Mouse (Mus musculus): ENCODE results near the gene Ank3. TPM values are rescaled to one million over a fixed set of nuclear protein-coding genes. Genes with fewer than 3 reads are reported as not detected.

Ank3 gene
- polyA plus RNA-seq, 1 experiment from 2014 or later, result 10.5 TPM

GRCm38 (mm10) chr10:69919746-69920145 lies 521.2 kb downstream of the Ank3 start:
- no peak for DNase-seq (ENCODE audit: low spot score)

- no peak for DNase-seq (ENCODE audit: low spot score)
Measured at GRCm38 (mm10) chr10:69922076-69922475, 523.5 kb downstream of the Ank3 start.

DNA sequence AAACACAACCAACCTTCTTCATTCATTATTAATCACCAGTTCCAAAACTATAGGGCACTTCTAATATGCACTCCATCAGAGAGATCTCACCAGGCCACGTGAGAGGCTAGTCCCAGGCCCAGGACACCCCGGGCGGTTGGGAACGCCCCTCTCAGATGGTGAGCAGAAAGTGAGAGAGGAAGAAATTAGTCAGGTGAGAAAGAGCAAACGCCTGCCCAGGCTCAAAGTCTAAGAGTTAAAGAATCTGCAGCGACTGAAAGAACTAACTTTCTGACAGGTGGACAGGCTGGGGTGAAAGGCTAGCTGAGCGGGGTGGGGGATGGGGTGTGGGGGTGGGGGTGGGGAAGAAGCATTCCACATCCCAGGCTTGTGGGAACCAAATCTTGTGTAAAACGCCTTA lies 525.2 kb downstream of the Ank3 start:
- no peak for DNase-seq (ENCODE audit: low spot score)

GRCm38 (mm10) chr10:69924321-69924720 lies 525.7 kb downstream of the Ank3 start:
- DNase-seq (ENCODE audit: low spot score), result no peak

DNA sequence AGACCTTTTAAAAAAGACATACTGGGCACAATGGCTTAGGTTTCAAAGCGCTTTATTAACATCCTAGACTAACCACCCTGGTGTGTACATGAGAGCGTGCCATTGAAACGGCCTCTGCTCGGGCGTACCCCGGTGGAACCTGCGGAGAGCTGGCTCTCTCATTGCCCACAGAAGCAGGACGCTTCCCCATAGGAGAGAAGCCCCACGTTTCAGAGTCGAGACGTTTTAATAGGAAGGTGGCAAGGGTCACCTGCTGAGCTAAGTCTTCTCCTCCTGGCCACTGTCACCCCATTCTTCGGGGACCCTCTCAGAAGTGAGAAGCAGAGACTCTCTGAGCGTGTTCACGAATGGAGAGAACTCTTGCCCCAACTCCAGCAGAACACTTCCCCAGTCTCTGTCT lies 526.3 kb downstream of the Ank3 start:
- no peak for DNase-seq (ENCODE audit: low spot score)

DNA sequence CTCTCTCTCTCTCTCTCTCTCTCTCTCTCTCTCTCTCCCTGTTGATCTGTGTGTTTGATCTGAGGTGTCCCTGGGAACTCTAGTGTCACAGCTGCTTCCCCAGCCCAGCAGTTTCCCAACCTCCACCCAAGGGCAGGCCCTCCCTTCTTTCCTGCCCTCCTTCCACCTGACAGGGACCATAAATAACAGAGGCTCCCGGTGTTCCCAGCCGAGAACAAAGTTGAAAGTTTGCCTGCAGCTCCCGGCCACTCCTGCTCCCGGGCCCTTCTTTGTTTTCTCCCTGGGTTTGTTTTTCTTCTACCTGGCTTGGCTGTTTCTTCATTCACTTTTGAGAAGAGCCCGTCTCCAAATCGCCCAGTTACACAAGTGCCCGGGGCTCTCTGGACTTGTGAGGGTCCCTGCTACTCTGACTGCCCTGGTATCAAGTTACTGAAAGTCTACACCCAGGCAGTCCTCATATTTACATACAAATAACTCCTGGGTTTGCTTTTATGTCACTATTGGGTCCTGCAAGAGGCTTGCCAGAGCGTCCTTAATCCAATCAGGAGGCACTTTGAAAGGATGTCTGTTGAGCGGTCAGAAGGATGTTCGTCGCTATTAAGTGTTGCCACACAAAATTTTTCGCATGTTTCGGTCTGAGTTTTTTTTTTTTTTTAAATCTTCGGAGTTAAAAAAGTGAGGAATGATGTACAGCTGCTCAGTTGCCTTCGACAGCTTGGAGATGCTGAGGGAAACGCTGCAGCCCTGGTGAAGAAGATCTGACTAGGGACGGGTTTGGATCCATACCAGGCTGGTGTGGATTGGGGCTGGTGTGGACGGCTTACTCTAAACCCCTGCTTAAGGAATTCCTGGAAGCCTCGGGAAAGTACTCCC lies 526.9 kb downstream of the Ank3 start:
- DNase-seq (ENCODE audit: low spot score), result no peak

DNA sequence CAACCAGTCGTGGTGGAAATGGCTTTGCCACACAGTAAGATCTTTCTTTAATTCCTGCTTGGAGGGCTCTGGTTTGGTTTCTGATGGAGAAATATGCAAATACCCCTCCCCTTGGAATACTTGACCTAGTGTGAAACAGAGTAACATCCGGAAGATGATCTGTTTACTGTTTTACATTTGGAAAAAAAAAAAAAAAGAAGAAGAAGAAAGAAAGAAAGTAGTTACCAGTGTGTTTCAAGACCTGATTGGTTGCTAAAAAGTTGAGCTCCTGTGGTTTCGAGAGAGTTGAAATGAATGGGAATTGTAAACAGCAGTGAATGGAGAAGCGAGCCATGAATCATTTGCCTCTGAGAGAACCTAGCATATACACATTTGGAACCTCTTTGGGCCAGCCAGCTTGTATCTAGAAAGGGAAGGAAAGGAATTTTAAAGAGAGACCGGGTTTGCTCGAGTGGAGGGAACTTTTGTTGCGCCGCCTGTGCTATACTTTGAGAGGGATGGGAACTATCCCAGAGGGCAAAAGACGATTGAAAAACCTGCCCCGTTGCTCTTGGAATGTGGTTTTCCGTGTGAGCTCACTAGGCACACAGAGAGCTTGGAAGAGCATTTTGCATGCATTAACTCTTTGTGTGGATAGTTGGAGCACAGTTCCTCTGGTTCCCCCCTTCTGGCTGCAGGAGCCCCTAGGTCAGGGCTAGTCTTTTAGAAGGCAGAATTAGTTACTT lies 527.7 kb downstream of the Ank3 start:
- no peak for DNase-seq (ENCODE audit: low spot score)

DNA sequence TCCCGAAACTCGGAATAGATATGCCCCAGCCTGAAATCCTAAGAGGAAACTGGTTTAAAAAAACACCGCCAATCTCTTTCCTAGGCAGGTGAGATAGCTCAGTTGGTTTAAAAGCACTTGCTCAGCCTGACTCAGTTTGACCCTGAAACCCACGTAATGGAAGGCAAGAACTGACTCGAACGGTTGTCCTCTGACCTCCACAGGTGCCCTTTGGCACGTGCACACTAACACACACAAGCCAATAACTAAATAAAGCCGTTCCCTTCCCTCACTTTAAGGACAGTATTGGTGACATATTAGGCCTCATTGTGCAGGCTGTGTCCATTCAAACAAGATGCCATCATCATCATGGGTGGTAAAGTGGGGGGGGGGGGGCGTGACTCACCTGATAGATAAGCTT lies 528.4 kb downstream of the Ank3 start:
- DNase-seq (ENCODE audit: low spot score), result no peak

DNA sequence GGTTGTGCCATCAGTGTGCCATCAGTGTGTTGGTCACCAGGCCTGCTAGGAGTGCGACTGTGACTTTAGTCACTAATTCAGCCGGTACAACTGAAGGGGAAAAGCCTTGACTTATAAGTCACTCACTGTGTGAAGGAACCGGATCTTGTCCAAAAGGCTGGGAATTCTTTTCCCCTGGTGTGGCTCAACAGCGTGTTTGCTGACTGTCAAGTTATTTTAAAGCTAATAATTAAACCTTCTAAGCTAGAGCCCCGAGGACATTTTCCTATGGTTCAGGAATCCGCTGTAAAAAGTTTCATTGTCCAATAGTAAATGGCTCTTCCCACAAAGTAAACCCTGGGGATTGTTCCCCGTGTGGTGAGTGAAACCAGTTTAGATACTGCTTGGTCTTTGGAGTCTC lies 529.8 kb downstream of the Ank3 start:
- DNase-seq (ENCODE audit: low spot score), result no peak

DNA sequence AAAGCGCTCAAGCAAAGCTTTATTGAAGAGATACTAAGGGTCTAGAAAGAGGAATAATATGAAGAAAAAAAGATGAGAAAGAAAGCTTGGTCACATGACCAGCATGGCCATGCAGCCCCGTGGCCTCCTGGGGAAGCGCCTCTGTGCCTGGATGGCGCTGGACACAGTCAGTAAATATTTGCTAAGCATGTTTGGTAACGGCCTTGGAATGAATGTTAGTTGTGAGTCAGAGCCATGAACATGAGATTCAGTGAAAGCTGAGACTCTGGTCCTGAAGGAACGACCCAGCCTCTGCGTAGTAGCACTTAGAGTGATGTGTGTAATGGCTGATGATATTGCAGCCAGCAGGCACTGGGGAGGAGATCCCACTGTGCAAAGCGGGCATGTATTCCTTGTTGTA lies 531.9 kb downstream of the Ank3 start:
- DNase-seq (ENCODE audit: low spot score), result no peak

DNA sequence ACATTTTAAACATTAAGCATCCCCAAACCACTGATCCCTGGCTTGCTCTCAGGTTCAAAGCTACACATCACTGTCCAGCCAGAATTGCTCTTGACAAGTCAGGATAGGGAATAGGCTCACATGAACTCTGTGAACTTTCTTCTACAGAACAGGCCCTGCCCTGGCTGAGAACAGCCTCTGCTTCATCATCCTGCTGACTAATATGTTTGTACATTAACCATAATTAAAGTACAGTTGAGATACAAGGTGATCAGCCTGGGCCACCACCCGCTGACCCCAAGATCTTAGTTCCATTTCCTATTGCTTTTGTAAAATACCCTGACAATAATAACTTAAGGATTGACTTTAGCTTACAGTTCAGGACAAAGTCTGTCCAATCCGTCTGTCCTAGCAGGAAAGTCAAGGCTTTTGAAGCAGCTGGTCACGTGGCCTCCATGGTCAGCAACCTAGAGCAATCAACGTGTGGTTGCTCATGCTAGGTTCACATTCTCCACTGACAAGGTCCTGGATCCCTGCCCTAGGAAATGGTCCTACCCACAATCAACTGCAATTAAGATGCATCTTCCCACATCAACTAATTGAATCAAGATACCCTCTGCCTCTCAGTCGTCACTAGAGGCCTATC lies 538.0 kb downstream of the Ank3 start:
- DNase-seq (ENCODE audit: low spot score), result no peak

DNA sequence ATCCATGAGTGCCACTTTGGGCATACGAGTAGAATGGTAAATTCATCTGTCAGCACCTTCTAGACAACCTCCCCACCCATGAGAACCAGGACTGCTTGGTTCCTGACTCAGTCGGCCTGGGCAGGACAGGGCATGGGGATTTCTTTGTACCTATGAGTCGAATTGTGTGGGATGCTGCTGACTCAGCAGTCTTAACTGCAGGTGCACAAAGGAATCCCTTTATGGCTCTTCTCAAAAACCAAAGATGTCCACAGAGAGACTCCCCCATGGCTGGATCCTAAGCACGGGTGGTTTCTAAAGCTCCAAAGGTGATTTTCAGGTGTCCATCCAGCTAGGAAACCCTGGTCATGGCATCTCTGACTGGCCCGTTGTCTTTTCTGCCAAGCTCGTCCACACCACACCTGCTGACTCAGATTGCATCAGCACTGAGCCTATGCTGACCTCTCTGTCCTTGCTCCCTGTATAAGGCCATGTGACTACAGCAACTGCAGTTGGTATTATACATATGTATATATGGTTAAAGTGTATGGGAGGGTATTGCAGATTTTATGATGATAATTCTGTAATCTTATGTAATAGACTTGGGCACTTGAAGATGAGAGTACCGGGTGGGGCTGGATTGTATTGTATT lies 538.8 kb downstream of the Ank3 start:
- no peak for DNase-seq (ENCODE audit: low spot score)

DNA sequence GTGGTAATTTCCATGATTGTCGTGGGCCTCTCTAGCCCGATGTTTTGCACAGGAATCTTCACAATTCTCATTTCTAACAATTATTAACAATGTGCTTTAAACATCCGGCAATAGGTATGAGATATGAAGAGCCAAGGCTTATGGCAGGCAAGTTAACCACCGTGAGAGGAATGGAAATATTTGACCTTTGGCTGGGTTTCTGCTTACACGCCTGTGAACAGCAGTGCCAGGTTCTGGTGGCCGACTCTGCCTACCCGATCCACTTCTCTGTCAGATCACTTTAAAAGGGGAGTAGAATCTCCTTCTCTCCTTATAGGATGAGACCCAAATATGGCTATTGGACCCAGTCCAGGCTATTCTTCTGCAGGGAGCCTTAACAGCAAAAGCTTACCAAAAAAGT lies 540.6 kb downstream of the Ank3 start:
- no peak for DNase-seq (ENCODE audit: low spot score)

DNA sequence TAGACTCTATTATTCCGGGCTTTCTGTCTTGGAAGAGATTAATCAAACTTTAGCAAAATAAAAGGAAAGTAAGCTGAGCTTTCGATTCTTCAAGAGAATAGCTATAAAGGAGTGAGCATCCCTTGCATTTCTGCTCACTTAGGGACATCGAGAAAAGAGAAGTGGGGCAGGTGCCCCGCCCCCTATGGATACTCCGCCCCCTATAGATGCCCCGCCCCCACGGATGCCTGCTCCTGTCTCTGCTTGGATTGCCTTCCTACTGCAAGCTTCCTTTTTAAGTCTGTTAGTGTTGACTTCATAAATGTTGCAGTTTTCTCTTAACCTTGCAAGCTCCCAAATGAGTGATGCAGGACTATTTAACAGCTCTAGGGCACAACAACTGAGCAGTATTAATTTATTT lies 541.4 kb downstream of the Ank3 start:
- DNase-seq (ENCODE audit: low spot score), result no peak

DNA sequence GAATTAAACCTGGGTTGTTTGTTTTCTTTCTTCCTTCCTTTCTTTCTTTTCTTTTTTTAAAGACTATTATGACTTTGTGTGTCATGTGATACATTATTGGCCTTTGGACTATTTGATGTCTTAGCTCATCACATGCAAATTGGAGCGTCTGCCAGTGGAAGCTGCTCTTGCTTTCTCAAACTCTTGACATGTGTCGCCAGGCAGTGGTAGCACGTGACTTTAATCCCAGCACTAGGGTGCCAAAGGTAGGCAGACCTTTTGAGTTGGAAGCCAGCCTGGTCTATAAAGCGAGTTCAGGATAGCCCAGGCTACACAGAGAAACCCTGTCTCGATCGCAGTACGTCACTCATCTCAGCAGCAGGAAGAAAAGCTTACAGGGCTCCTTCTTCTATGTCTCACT lies 542.4 kb downstream of the Ank3 start:
- no peak for DNase-seq (ENCODE audit: low spot score)

DNA sequence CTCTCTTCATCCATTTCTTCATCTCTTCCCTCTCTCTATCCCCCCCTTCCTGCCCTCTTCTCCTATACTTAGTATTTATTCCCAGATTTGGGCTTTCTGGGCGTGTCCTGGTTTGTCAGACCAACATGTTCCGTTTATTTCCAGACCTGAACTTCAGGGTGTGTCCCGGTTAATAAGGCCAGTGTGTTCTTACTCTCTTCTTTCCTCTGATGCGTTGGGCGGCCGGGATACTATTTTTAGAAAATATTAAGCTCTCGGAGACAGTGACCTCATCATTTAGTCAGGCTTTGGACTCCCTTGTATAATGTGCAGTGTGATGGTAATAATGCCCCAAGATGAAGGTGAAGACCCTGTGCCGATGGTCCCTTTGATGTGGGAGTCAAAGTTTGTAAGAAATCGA lies 546.3 kb downstream of the Ank3 start:
- DNase-seq (ENCODE audit: low spot score), result no peak

DNA sequence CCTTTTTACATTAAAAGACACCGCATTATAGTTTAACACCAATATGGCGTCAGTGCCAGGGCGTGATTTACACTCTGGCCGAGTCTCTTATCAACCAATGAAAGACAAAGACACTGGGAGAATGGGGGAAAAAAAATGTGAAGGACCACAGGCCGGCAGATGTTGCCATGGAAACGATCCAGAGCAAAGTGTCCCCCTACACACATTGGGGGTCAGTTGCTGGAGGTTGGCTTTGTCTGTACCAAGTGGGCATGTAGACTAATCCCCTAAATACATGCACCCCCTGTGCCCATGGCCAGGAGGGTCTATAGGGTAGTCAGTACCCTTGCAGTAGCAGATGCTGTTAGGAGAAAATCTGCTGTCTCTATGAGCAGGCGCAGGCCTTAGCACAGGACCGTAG lies 547.3 kb downstream of the Ank3 start:
- DNase-seq (ENCODE audit: low spot score), result no peak

- no peak for DNase-seq (ENCODE audit: low spot score)
Measured at GRCm38 (mm10) chr10:69946271-69946670, 547.7 kb downstream of the Ank3 start.

- DNase-seq (ENCODE audit: low spot score), result no peak
Measured at GRCm38 (mm10) chr10:69947093-69947492, 548.5 kb downstream of the Ank3 start.

GRCm38 (mm10) chr10:69950236-69950918 lies 551.8 kb downstream of the Ank3 start:
- no peak for DNase-seq (ENCODE audit: low spot score)

GRCm38 (mm10) chr10:69950919-69951236 lies 552.3 kb downstream of the Ank3 start:
- no peak for DNase-seq (ENCODE audit: low spot score)

Measured in thymus, postnatal 0 days (tissue).